13 mouse cellular contexts compared by ENCODE assay signal in the genomic region with DNA sequence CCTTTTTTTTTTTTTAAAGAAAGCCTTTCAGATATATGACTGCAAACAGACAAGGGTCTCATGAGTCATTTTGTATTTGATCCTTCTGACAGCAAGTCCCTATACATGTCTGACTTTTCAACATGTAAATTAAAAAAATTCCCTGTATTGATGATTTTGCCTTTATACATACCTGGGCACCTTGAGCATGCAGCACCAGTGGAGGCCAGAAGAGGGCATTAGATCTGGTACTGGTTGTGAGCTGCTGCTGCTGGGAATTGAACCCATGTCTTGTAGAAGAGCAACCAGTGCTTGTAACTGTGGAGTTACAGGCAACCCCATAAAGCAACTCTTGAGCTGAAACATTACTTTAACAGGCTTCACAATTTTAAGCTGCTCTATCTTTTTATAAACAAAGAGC. TPM values are rescaled to one million over a fixed set of nuclear protein-coding genes. Genes with fewer than 3 reads are reported as not detected.
DNase-seq lines count a peak whose midpoint lies in the region; ATAC-seq and TF ChIP-seq lines count a peak whose summit lies in the region.
"Had no signal": no experiment of that assay in that cellular context is flagged by ENCODE, and none has a peak within 500 bp of the region (broad histone marks: within the 10 kb centered on the region; RNA-seq: fewer than 3 reads in every experiment).

No protein-coding gene starts in this region.

- no peaks in the 10 kb centered on the region for H3K9me3 ChIP-seq in ES-E14 (ENCODE audit: control insufficient read depth, insufficient read depth, low read depth, low read length)

- TF ChIP-seq CTCF in lung, adult 2 months (IDR thresholded peaks at IDR 0.05; ENCODE audit: insufficient read depth, low read length): 0 out of 2 replicates have a peak, but pooled peaks have one; percentile 29

- no peak for TF ChIP-seq POLR2A in lung, adult 2 months (IDR thresholded peaks at IDR 0.05; ENCODE audit: borderline replicate concordance, extremely low read depth, low read depth, low read length)

- no peak overlapping the region for H3K9ac ChIP-seq in ES-E14 (ENCODE audit: insufficient read depth, low read depth, low read length, poor library complexity, severe bottlenecking)

- H3K4me1 ChIP-seq in lung, adult 2 months (ENCODE audit: control insufficient read depth, insufficient read depth, low read length): peaks cover 3% of the 10 kb centered on the region; the same call in 1 of the 2 replicates
- H3K4me1 ChIP-seq in ES-E14 (ENCODE audit: control insufficient read depth in 2 of 2, insufficient read depth in 2 of 2, low read length in 2 of 2, poor library complexity in 1 of 2): no peaks in the 10 kb centered on the region

- DNase-seq in lung, adult 2 months: no peak
- no peak for DNase-seq in lung, postnatal 10 days
- DNase-seq in ES-E14 (ENCODE audit: low read depth, low spot score): peak; percentile 13
- DNase-seq in thymus, postnatal 0 days (ENCODE audit: low spot score): peak; percentile 17
- DNase-seq in c-Kit-positive CD71-positive TER-119-positive erythroid progenitor cells, embryonic 14.5 days (ENCODE audit: low spot score): no peak
- DNase-seq in layer of hippocampus, adult 9-11 months: no peak
- DNase-seq in embryo, embryonic 11 days: no peak
- DNase-seq: adrenal gland, postnatal 14 days; heart, postnatal 10 days; kidney, postnatal 10 days had no signal

- H3K4me3 ChIP-seq in lung, adult 2 months (replicated peaks; ENCODE audit: extremely low read depth, low read depth, low read length): no peak overlapping the region
- no peak overlapping the region for H3K4me3 ChIP-seq in ES-E14 (ENCODE audit: insufficient read depth in 1 of 2, low read depth in 1 of 2, low read length in 2 of 2, poor library complexity in 1 of 2, severe bottlenecking in 1 of 2)
- H3K4me3 ChIP-seq: myocyte had no signal

- ATAC-seq in granulocyte monocyte progenitor cell, adult 5-6 weeks (replicated peaks; ENCODE audit: poor library complexity, severe bottlenecking): peak; percentile 53; the same call in 1 of the 2 replicates
- ATAC-seq: forebrain, embryonic 16.5 days had no signal

- no peaks in the 10 kb centered on the region for H3K36me3 ChIP-seq in ES-E14 (ENCODE audit: control insufficient read depth, insufficient read depth, low read length, poor library complexity, severe bottlenecking)

- no peak overlapping the region for H3K27ac ChIP-seq in ES-E14 (ENCODE audit: insufficient read depth, low read depth, low read length, poor library complexity, severe bottlenecking)

- in situ Hi-C loops in ES-E14 (cut with MboI; ENCODE audit: low sequenced_read_pairs in 2 of 2, unreplicated experiment in 2 of 2): no loop called here

TF ChIP-seq in ES-E14, 5 proteins besides CTCF, POLR2A, EP300 and RAD21:
- TF ChIP-seq ZC3H11A (IDR thresholded peaks at IDR 0.05; ENCODE audit: borderline replicate concordance, low read depth, low read length): no peak
- no peak for TF ChIP-seq HCFC1 (IDR thresholded peaks at IDR 0.05; ENCODE audit: borderline replicate concordance, insufficient read depth, low read length)
- no peak for TF ChIP-seq MAFK (IDR thresholded peaks at IDR 0.05; ENCODE audit: insufficient read depth, low read depth, low read length)
- no peak for TF ChIP-seq ZNF384 (IDR thresholded peaks at IDR 0.05; ENCODE audit: low read depth, low read length)
- TF ChIP-seq CHD2 (IDR thresholded peaks at IDR 0.05; ENCODE audit: low read depth, low read length): no peak

RNA-seq across cellular contexts. Expression of a gene that starts 20.1 kb away (rescaled TPM):
- polyA plus RNA-seq in lung, adult 2 months (2012; rRNA removed): 6.5 and 7.9 TPM in 2 replicates
- total RNA-seq in ES-E14 (2012; rRNA removed): 15.1 and 17.6 TPM in 2 replicates
- total RNA-seq in granulocyte monocyte progenitor cell, adult 5-6 weeks (2014; fragmentation: Nextera tagmentation): 19.2 and 27.2 TPM in 2 replicates
- total RNA-seq in granulocyte monocyte progenitor cell, adult 5-6 weeks (2017): 26.7 and 38.1 TPM in 2 replicates
- 9.5 and 11.1 TPM in 2 replicates for polyA plus RNA-seq in thymus, postnatal 0 days (2015; fragmentation: Nextera tagmentation; extraction: Ambion mirVana)

RNA-seq across cellular contexts. Expression of a gene that starts 20.3 kb away (rescaled TPM):
- polyA plus RNA-seq in lung, adult 2 months (2012; rRNA removed): 5.9 and 10.3 TPM in 2 replicates
- 25.0 and 30.8 TPM in 2 replicates for total RNA-seq in ES-E14 (2012; rRNA removed)
- total RNA-seq in granulocyte monocyte progenitor cell, adult 5-6 weeks (2014; fragmentation: Nextera tagmentation): 46.1 and 60.6 TPM in 2 replicates
- 46.8 and 53.2 TPM in 2 replicates for total RNA-seq in granulocyte monocyte progenitor cell, adult 5-6 weeks (2017)
- 48.7 and 60.6 TPM in 2 replicates for polyA plus RNA-seq in thymus, postnatal 0 days (2015; fragmentation: Nextera tagmentation; extraction: Ambion mirVana)

Comparison
In these comparisons a context has a peak if more than half of its experiments do, and no peak if none do; other contexts are left out.
1. DNase-seq: peak in ES-E14 (single experiment) and thymus, postnatal 0 days (single experiment); none in lung, adult 2 months (single experiment), lung, postnatal 10 days (single experiment), c-Kit-positive CD71-positive TER-119-positive erythroid progenitor cells, embryonic 14.5 days (single experiment), layer of hippocampus, adult 9-11 months (single experiment) and embryo, embryonic 11 days (single experiment).